Mouse (Mus musculus) liver, embryonic 14.5 days (tissue): Measurements from ENCODE around the gene Fblim1.

Experiments used
- CTCF ChIP-seq: IDR thresholded peaks from 2 replicates; pipeline ENCODE4 v1.5.1; 2016; ENCODE audit warnings: antibody characterized with exemption, low read depth, control low read depth
- EP300 ChIP-seq: IDR thresholded peaks from 2 replicates; pipeline ENCODE4 v1.6.1; 2016; ENCODE audit warnings: antibody characterized with exemption, low read depth

DNA sequence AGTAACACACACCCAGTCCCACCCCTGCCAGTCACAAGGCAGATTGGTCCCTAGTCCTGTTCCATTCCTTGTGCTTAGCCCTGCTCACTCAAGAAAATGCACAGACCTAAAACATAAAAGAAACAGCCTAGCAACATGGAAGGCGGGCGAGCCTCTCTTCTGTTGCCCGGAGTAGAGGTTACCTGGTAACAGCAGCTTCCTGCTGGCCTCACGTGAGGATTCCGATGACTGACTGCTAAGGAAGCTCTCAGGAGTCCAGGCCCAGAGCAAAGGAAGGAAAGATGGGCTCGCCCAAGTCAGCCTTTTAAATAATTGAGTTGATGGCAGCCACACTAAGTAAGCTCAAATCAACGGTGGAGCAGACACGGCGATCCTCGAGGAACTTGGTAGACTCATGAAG lies 46.0 kb upstream of the Fblim1 start:
- TF ChIP-seq CTCF (no peak), EP300 (no peak)
